Mouse (Mus musculus) limb, embryonic 12.5 days (tissue): ENCODE data around the gene Map4k4. TPM values are rescaled to one million over a fixed set of nuclear protein-coding genes. Genes with fewer than 3 reads are reported as not detected.

Experiments used
- ATAC-seq: fragments of 200-750 bp; cut with Nextera tagmentation; 2 replicates; pipeline ENCODE4 v1.8.0; 2017; ENCODE audit warnings: low read depth, moderate TSS enrichment; ENCODE audit not compliant: insufficient number of reproducible peaks, insufficient read depth, low FRiP score, low TSS enrichment
- H3K27ac ChIP-seq: fragments of 300-500 bp; sonication (generic); 2 replicates; pipeline ENCODE4 v1.5.1; 2016; ENCODE audit warnings: mild to moderate bottlenecking, moderate library complexity
- H3K27me3 ChIP-seq: fragments of 300-500 bp; sonication (generic); 2 replicates; pipeline ENCODE4 v1.6.1; 2016; ENCODE audit warnings: mild to moderate bottlenecking, moderate library complexity
- H3K36me3 ChIP-seq: fragments of 300-500 bp; sonication (generic); 2 replicates; pipeline ENCODE4 v1.6.1; 2016; ENCODE audit warnings: mild to moderate bottlenecking, moderate library complexity
- H3K4me1 ChIP-seq: fragments of 300-500 bp; sonication (generic); replicated peaks from 2 replicates; pipeline ENCODE4 v1.6.1; 2016
- H3K4me2 ChIP-seq: fragments of 300-500 bp; sonication (generic); 2 replicates; pipeline ENCODE4 v1.6.1; 2016; ENCODE audit warnings: mild to moderate bottlenecking, moderate library complexity
- H3K4me3 ChIP-seq: fragments of 300-500 bp; sonication (generic); replicated peaks from 2 replicates; pipeline ENCODE4 v1.5.1; 2016; ENCODE audit warnings: mild to moderate bottlenecking
- H3K9ac ChIP-seq: fragments of 300-500 bp; sonication (generic); replicated peaks from 2 replicates; pipeline ENCODE4 v1.6.1; 2016; ENCODE audit warnings: mild to moderate bottlenecking, moderate library complexity
- H3K9me3 ChIP-seq: fragments of 300-500 bp; sonication (generic); 2 replicates; pipeline ENCODE4 v1.6.1; 2016; ENCODE audit warnings: mild to moderate bottlenecking, moderate library complexity
- WGBS: fragments of 180-500 bp; shearing (Covaris S2); methylation state at CpG from one replicate; pipeline ENCODE4 v1.1.7; 2016; 5-methylcytosine and 5-hydroxymethylcytosine counted together
- polyA plus RNA-seq: library from polyadenylated mRNA; unstranded; fragments of >200 nt; fragmentation: Nextera tagmentation; extraction: Ambion mirVana; gene quantifications from 2 replicates; pipeline ENCODE4 v1.2.1, GENCODE M21; 2016

Map4k4 gene
- polyA plus RNA-seq, 1 experiment from 2014 or later = 62.6 TPM

- H3K36me3 ChIP-seq = no peaks in the 10 kb centered on the region
- H3K4me3 ChIP-seq = no peak overlapping the region
- 50% methylated on average over 8 of the region's 8 CpGs for WGBS
- no peaks in the 10 kb centered on the region for H3K27me3 ChIP-seq
- no peaks in the 10 kb centered on the region for H3K9me3 ChIP-seq
- H3K27ac ChIP-seq = no peak overlapping the region
- H3K4me2 ChIP-seq = no peak overlapping the region
- no peak overlapping the region for H3K9ac ChIP-seq
- no peak for ATAC-seq
- H3K4me1 ChIP-seq = no peaks in the 10 kb centered on the region
These were observed 151.4 kb downstream of the Map4k4 start for GRCm38 (mm10) chr1:40052156-40052555.

- Histone ChIP-seq H3K4me3 (no peak overlapping the region), H3K36me3 (no peaks in the 10 kb centered on the region), H3K4me2 (no peak overlapping the region), H3K9me3 (no peaks in the 10 kb centered on the region), H3K27me3 (no peaks in the 10 kb centered on the region), H3K9ac (no peak overlapping the region), H3K27ac (no peak overlapping the region), H3K4me1 (no peaks in the 10 kb centered on the region)
- 88% methylated on average over 5 of the region's 5 CpGs for WGBS
- no peak for ATAC-seq
These were observed 152.4 kb downstream of the Map4k4 start for GRCm38 (mm10) chr1:40053071-40053470.

DNA sequence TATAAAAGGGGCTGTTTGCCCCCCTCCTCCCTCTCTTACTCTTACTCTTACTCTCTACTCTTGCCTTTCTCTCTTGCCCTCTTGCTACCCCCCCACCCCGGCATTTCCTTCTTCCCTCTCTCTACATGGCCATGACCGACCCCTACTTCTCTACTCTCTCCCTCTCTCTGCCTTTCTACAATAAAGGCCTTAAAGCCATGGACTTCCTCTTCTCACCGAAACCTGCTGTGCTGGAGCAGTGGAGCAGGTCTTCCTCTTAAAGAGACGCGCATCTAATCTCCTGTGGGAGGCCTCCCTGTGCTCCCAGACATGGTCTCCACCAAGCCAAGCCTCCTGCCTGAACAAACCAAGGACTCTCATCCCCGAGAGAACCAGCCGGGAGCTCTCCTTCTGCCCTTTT is 154.3 kb downstream of the Map4k4 start:
- Histone ChIP-seq H3K27me3 (no peaks in the 10 kb centered on the region), H3K4me3 (no peak overlapping the region), H3K27ac (no peak overlapping the region), H3K4me2 (no peak overlapping the region), H3K36me3 (no peaks in the 10 kb centered on the region), H3K9me3 (no peaks in the 10 kb centered on the region), H3K4me1 (no peaks in the 10 kb centered on the region), H3K9ac (no peak overlapping the region)
- ATAC-seq = no peak
- WGBS = 85% methylated on average over 7 of the region's 7 CpGs

GRCm38 (mm10) chr1:40055963-40056362 is 155.2 kb downstream of the Map4k4 start:
- no peaks in the 10 kb centered on the region for H3K9me3 ChIP-seq
- H3K9ac ChIP-seq = no peak overlapping the region
- no peak overlapping the region for H3K4me3 ChIP-seq
- no peaks in the 10 kb centered on the region for H3K36me3 ChIP-seq
- no peak overlapping the region for H3K4me2 ChIP-seq
- H3K4me1 ChIP-seq = no peaks in the 10 kb centered on the region
- 82% methylated on average over 5 of the region's 5 CpGs for WGBS
- no peaks in the 10 kb centered on the region for H3K27me3 ChIP-seq
- no peak for ATAC-seq
- no peak overlapping the region for H3K27ac ChIP-seq

DNA sequence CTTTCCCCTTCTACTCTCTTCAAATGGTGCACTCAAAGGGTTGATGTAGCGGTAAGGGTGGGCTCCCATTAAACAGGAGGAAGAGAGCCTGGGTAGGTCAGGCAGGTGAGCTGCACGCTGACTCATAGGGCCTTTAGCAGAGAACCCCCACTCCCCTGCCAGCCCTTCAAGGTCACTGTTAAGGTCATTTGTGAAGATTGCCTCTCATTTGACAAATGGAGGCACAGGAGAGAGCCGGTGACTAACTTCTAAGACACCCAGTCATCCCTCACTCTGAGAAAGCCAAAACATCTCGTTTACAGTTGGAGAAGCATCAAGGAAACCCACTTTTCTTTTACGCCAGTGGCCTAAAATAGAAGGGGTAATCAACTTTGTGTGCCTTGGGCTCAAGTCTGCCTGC is 156.6 kb downstream of the Map4k4 start:
- Histone ChIP-seq H3K4me3 (no peak overlapping the region), H3K4me2 (no peak overlapping the region), H3K27me3 (no peaks in the 10 kb centered on the region), H3K4me1 (no peaks in the 10 kb centered on the region; the same call in 1 of the 2 replicates), H3K36me3 (no peaks in the 10 kb centered on the region), H3K9me3 (no peaks in the 10 kb centered on the region), H3K27ac (no peak overlapping the region), H3K9ac (no peak overlapping the region)
- 68% methylated on average over 5 of the region's 5 CpGs for WGBS
- no peak for ATAC-seq

DNA sequence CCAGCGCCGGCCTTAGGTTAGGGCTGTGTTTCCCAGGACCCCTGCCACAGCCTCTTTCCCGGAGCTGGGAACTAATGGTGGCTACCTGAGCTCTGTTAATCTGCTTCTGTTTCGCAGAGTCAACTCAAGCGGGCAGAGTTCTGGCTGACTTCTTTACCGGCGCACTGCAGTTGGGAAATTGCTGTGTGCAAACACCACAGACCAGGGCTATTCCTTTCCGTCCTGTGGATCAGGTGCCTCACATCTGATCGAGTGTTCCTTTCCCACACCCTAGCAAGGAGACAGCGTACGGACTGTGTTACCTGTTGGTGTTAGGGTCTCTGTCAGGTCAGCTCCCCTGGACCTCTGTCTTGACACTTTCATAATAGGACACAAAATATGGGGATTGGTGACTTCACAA is 157.3 kb downstream of the Map4k4 start:
- WGBS = 58% methylated on average over 11 of the region's 11 CpGs
- Histone ChIP-seq H3K27me3 (no peaks in the 10 kb centered on the region), H3K9ac (no peak overlapping the region)

GRCm38 (mm10) chr1:40059122-40059774 is 158.5 kb downstream of the Map4k4 start:
- Histone ChIP-seq H3K27ac (no peak overlapping the region), H3K9me3 (no peaks in the 10 kb centered on the region), H3K4me2 (no peak overlapping the region), H3K36me3 (no peaks in the 10 kb centered on the region), H3K9ac (no peak overlapping the region), H3K27me3 (no peaks in the 10 kb centered on the region), H3K4me3 (no peak overlapping the region), H3K4me1 (no peaks in the 10 kb centered on the region; the same call in 1 of the 2 replicates)
- WGBS = 77% methylated on average over 4 of the region's 4 CpGs
- no peak for ATAC-seq

More for the DNA sequence above, 157.3 kb downstream of the Map4k4 start:
- no peaks in the 10 kb centered on the region for H3K9me3 ChIP-seq
- no peaks in the 10 kb centered on the region for H3K36me3 ChIP-seq
- no peak overlapping the region for H3K27ac ChIP-seq
- H3K4me2 ChIP-seq = no peak overlapping the region
- H3K4me1 ChIP-seq = no peaks in the 10 kb centered on the region; the same call in 1 of the 2 replicates
- no peak overlapping the region for H3K4me3 ChIP-seq
- ATAC-seq = no peak

GRCm38 (mm10) chr1:40061359-40061758 is 160.6 kb downstream of the Map4k4 start:
- Histone ChIP-seq H3K4me1 (no peaks in the 10 kb centered on the region; the same call in 1 of the 2 replicates), H3K27me3 (no peaks in the 10 kb centered on the region), H3K4me2 (no peak overlapping the region), H3K4me3 (no peak overlapping the region), H3K36me3 (no peaks in the 10 kb centered on the region), H3K9me3 (no peaks in the 10 kb centered on the region), H3K27ac (no peak overlapping the region), H3K9ac (no peak overlapping the region)
- no peak for ATAC-seq
- WGBS = 84% methylated on average over 9 of the region's 9 CpGs

DNA sequence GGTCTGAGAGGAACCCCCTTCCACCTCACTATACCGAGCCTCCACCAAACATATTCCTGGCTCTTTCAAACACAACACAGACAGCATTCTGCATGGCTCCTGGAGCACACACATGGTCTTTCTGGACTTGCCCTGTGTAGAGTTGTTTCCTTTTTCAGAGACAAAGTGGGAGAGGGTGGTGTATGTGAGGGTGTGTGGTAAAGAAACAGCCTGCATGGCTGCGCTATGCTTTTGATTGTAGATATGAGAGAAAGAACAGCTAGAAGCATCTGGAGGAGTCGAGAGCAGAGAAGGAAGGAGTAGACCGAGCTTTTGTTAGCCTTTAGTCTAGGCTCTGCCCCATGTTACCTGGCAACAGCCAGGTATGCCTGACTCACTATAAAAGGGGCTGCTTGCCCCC is 162.7 kb downstream of the Map4k4 start:
- WGBS = 78% methylated on average over 4 of the region's 4 CpGs
- no peak for ATAC-seq
- no peaks in the 10 kb centered on the region for H3K27me3 ChIP-seq
- no peaks in the 10 kb centered on the region for H3K36me3 ChIP-seq
- no peaks in the 10 kb centered on the region for H3K9me3 ChIP-seq
- H3K4me2 ChIP-seq = no peak overlapping the region
- no peak overlapping the region for H3K27ac ChIP-seq
- H3K4me3 ChIP-seq = no peak overlapping the region
- H3K4me1 ChIP-seq = no peaks in the 10 kb centered on the region; the same call in 1 of the 2 replicates
- H3K9ac ChIP-seq = no peak overlapping the region

- Histone ChIP-seq H3K4me1 (no peaks in the 10 kb centered on the region; the same call in 1 of the 2 replicates), H3K27me3 (no peaks in the 10 kb centered on the region), H3K27ac (no peak overlapping the region), H3K4me2 (no peak overlapping the region), H3K9me3 (no peaks in the 10 kb centered on the region), H3K36me3 (no peaks in the 10 kb centered on the region), H3K4me3 (no peak overlapping the region), H3K9ac (no peak overlapping the region)
- no peak for ATAC-seq
- WGBS = 88% methylated on average over 8 of the region's 8 CpGs
These were observed 163.8 kb downstream of the Map4k4 start for GRCm38 (mm10) chr1:40064508-40064907.

GRCm38 (mm10) chr1:40072558-40072957 is 171.8 kb downstream of the Map4k4 start:
- Histone ChIP-seq H3K27ac (no peak overlapping the region), H3K36me3 (no peaks in the 10 kb centered on the region), H3K9ac (no peak overlapping the region), H3K9me3 (no peaks in the 10 kb centered on the region), H3K27me3 (no peaks in the 10 kb centered on the region), H3K4me1 (no peaks in the 10 kb centered on the region), H3K4me3 (no peak overlapping the region), H3K4me2 (no peak overlapping the region)
- ATAC-seq = no peak
- WGBS = 79% methylated on average over 4 of the region's 4 CpGs

DNA sequence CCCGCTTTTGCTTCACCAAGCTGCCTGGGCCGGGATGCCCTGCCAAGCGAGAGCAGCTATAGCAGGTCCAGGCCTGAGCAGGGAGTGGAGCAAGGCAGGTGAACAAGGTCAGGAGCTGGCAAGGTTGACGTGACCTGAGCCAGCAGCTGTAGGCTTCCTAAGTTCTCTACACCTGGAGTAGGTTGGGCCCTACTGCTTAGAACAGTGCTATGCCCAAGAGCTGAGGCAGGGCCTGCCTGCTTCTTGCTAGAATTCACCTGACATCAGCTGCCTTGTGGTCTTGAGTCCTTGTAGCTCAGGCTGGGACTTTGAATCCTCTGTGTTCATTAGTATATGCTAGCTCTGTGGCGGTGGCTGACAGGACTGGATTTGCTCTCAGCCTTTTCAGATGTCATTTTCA is 173.1 kb downstream of the Map4k4 start, which contains the start of gene Il1r2:
Gene Il1r2 (plus strand): TSS at position 301 of the 400 bp plus-strand sequence.
- Histone ChIP-seq H3K4me1 (no peaks in the 10 kb centered on the region), H3K4me3 (no peak within 1 kb of the TSS), H3K9me3 (no peaks in the 10 kb centered on the region), H3K9ac (no peak within 1 kb of the TSS), H3K36me3 (no peaks in the 10 kb centered on the region), H3K27ac (no peak within 1 kb of the TSS), H3K27me3 (no peaks in the 10 kb centered on the region), H3K4me2 (no peak within 1 kb of the TSS)
- 89% methylated on average over 5 of the region's 5 CpGs for WGBS
- ATAC-seq = no peak
